Mouse (Mus musculus) midbrain, embryonic 14.5 days (tissue): Measurements from ENCODE around the gene Gm42421. TPM values are rescaled to one million over a fixed set of nuclear protein-coding genes. Genes with fewer than 3 reads are reported as not detected.

Source experiments
- ATAC-seq: fragments of 200-750 bp; cut with Nextera tagmentation; 2 replicates; pipeline ENCODE4 v1.8.0; 2017; ENCODE audit warnings: moderate number of reproducible peaks, moderate library complexity; ENCODE audit not compliant: low FRiP score, low TSS enrichment
- DNase-seq: peaks from one replicate; pipeline ENCODE4 v3.0.0-alpha.2; 2015
- H3K27ac ChIP-seq: fragments of 300-500 bp; sonication (generic); replicated peaks from 2 replicates; pipeline ENCODE4 v1.5.1; 2014; ENCODE audit warnings: mild to moderate bottlenecking, low read depth, low read length, moderate library complexity
- H3K27me3 ChIP-seq: fragments of 300-500 bp; sonication (generic); 2 replicates; pipeline ENCODE4 v1.6.1; 2014; ENCODE audit warnings: low read length, control low read depth, mixed read lengths; ENCODE audit not compliant: control insufficient read depth, insufficient read depth
- H3K36me3 ChIP-seq: fragments of 300-500 bp; sonication (generic); 2 replicates; pipeline ENCODE4 v1.6.1; 2014; ENCODE audit warnings: low read length, control low read depth; ENCODE audit not compliant: control insufficient read depth, insufficient read depth
- H3K4me1 ChIP-seq: fragments of 300-500 bp; sonication (generic); 2 replicates; pipeline ENCODE4 v1.6.1; 2014; ENCODE audit warnings: mild to moderate bottlenecking, antibody characterized with exemption, low read length, control low read depth; ENCODE audit not compliant: control insufficient read depth, insufficient read depth
- H3K4me2 ChIP-seq: fragments of 300-500 bp; sonication (generic); 2 replicates; pipeline ENCODE4 v1.6.1; 2014; ENCODE audit warnings: mild to moderate bottlenecking, low read length, moderate library complexity
- H3K4me3 ChIP-seq: fragments of 300-500 bp; sonication (generic); replicated peaks from 2 replicates; pipeline ENCODE4 v1.5.1; 2014; ENCODE audit warnings: low read depth, low read length
- H3K9ac ChIP-seq: fragments of 300-500 bp; sonication (generic); replicated peaks from 2 replicates; pipeline ENCODE4 v1.6.1; 2014; ENCODE audit warnings: mild to moderate bottlenecking, low read length, moderate library complexity
- H3K9me3 ChIP-seq: fragments of 300-500 bp; sonication (generic); 2 replicates; pipeline ENCODE4 v1.6.1; 2016; ENCODE audit warnings: low read length, control low read depth, mixed read lengths; ENCODE audit not compliant: control insufficient read depth
- WGBS: fragments of 180-500 bp; shearing (Covaris S2); extraction: QIAGEN DNeasy Blood & Tissue Kit; methylation state at CpG from one replicate; pipeline ENCODE4 v1.1.7; 2014; 5-methylcytosine and 5-hydroxymethylcytosine counted together
- polyA plus RNA-seq: library from polyadenylated mRNA; unstranded; fragments of >200 nt; fragmentation: Nextera tagmentation; extraction: Ambion mirVana; gene quantifications from 2 replicates; pipeline ENCODE4 v1.2.1, GENCODE M21; 2014

The Gm42421 gene
- polyA plus RNA-seq, 1 experiment from 2014 or later: 1.9 TPM

DNA sequence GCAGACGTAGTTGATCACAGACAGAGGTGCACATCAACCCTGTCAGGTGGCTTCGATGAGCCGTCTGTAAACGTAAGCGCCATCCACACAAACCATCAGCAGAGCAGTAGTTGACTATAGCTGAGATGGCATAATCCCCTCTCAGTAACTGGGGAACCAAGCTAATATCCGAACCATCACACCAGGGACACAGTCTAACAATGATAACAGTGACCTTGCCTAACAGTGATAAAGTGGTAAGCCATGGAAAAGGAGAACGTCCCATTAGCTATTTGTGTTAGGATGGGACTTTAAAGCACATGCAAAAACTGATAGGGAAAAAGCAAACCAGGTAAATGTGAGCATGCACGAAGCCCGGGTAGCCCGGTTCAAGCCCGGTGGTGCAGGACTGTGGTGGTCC lies 48.3 kb downstream of the Gm42421 start:
- H3K4me2 ChIP-seq: no peak overlapping the region
- no peak overlapping the region for H3K4me3 ChIP-seq
- WGBS: 89% methylated on average over 11 of the region's 11 CpGs
- no peak for DNase-seq
- no peak overlapping the region for H3K9ac ChIP-seq
- no peak for ATAC-seq
- no peak overlapping the region for H3K27ac ChIP-seq
- peaks cover 3% of the 10 kb centered on the region; the same call in 1 of the 2 replicates for H3K4me1 ChIP-seq
- no peaks in the 10 kb centered on the region for H3K27me3 ChIP-seq
- no peaks in the 10 kb centered on the region for H3K9me3 ChIP-seq
- no peaks in the 10 kb centered on the region for H3K36me3 ChIP-seq

DNA sequence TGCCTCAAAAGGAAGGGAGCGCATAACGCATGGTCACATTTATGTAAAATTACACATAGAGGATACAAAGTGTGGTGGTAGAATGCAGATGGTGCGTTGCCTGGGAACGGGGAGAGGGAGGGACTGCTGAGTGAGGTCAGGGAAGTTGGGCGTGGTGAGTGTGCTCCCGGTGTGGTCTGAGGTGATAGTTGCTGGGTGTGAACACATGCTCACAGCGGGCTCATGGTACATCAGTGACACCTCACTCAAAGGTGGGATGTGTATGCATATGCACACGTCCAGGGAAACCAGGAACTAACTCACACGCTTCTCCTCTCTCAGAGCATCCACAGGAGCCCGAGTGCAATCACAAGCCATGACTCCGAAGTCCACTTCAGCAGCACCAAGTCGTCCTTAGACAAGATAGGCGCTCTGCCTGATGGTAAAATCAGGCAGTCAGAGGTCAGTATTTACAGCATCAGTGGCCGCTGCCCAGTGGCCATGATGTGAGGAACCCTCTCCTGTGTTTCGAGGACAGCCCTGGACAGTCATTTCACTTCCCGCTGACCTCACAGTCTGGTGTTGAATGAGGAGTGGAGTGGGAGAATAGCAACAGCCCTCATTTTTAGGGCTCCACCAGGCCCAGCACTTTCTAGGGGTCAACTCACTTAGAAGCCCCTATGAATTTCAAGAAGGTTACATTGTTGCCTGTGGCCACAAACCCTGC lies 48.9 kb downstream of the Gm42421 start:
- H3K9me3 ChIP-seq: no peaks in the 10 kb centered on the region
- H3K4me1 ChIP-seq: peaks cover 3% of the 10 kb centered on the region; the same call in 1 of the 2 replicates
- H3K36me3 ChIP-seq: no peaks in the 10 kb centered on the region
- no peak overlapping the region for H3K27ac ChIP-seq
- ATAC-seq (no peak), DNase-seq (no peak)
- H3K9ac ChIP-seq: no peak overlapping the region
- no peak overlapping the region for H3K4me3 ChIP-seq
- no peak overlapping the region for H3K4me2 ChIP-seq
- no peaks in the 10 kb centered on the region for H3K27me3 ChIP-seq
- WGBS: 84% methylated on average over 16 of the region's 16 CpGs

- H3K27ac ChIP-seq: no peak overlapping the region
- WGBS: 30% methylated on average over 9 of the region's 9 CpGs
- H3K27me3 ChIP-seq: no peaks in the 10 kb centered on the region
- ATAC-seq (no peak), DNase-seq (peak; percentile 45)
- peaks cover 3% of the 10 kb centered on the region; the same call in 1 of the 2 replicates for H3K4me1 ChIP-seq
- H3K4me3 ChIP-seq: no peak overlapping the region
- no peaks in the 10 kb centered on the region for H3K9me3 ChIP-seq
- peaks cover 24% of the 10 kb centered on the region for H3K36me3 ChIP-seq
- H3K9ac ChIP-seq: 0 out of 2 replicates have a peak overlapping the region, but pooled peaks have one; percentile 23
- no peak overlapping the region for H3K4me2 ChIP-seq
Measured at GRCm38 (mm10) chr5:143980858-143981257, 52.9 kb downstream of the Gm42421 start.

GRCm38 (mm10) chr5:143982361-143982760 lies 54.4 kb downstream of the Gm42421 start:
- Histone ChIP-seq H3K9ac (no peak overlapping the region), H3K4me2 (no peak overlapping the region), H3K27ac (no peak overlapping the region), H3K4me1 (peaks cover 3% of the 10 kb centered on the region; the same call in 1 of the 2 replicates), H3K36me3 (peaks cover 39% of the 10 kb centered on the region), H3K27me3 (no peaks in the 10 kb centered on the region), H3K9me3 (no peaks in the 10 kb centered on the region), H3K4me3 (no peak overlapping the region)
- WGBS: 90% methylated on average over 2 of the region's 2 CpGs
- ATAC-seq: no peak
- DNase-seq: no peak

DNA sequence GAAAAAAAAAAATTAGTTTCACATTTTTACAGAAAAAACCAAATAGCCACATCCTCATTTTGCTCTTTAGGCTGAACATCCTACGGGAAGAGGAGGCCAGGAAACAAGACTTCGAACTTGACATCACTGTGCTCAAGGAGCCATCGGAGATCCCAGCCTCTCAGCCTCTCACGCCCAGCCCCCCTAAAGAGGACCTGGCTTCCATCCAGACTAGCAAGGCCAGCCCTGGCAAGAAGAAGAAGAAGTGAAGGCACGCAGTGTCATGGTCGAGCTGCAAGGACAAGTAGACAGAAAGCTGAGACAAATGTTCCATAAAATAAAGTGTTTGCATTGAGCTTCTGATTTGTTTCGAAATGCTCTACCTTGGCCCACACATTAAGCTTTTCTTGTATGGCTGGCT lies 57.4 kb downstream of the Gm42421 start:
- Histone ChIP-seq H3K36me3 (peaks cover 69% of the 10 kb centered on the region), H3K9me3 (no peaks in the 10 kb centered on the region), H3K27ac (no peak overlapping the region), H3K4me1 (peaks cover 3% of the 10 kb centered on the region; the same call in 1 of the 2 replicates), H3K4me2 (no peak overlapping the region), H3K4me3 (no peak overlapping the region), H3K27me3 (no peaks in the 10 kb centered on the region), H3K9ac (no peak overlapping the region)
- no peak for ATAC-seq
- 87% methylated on average over 7 of the region's 7 CpGs for WGBS
- DNase-seq: peak; percentile 1

Other genes with a start within 250 kb of the Gm42421 start
- gene Usp42, start 195.9 kb upstream of the Gm42421 start, polyA plus RNA-seq: 33.9 and 34.3 TPM in 2 replicates
- 37.0 and 48.9 TPM in 2 replicates for gene Eif2ak1, start 110.4 kb upstream of the Gm42421 start, polyA plus RNA-seq
- 0.61 and 0.93 TPM in 2 replicates for gene Ankrd61, start 30.5 kb upstream of the Gm42421 start, polyA plus RNA-seq
- gene Aimp2, start 18.3 kb upstream of the Gm42421 start, polyA plus RNA-seq: 72.3 and 83.0 TPM in 2 replicates
- gene Pms2, start 18.2 kb upstream of the Gm42421 start, polyA plus RNA-seq: 26.9 and 31.0 TPM in 2 replicates
- 3.4 and 3.9 TPM in 2 replicates for gene Rsph10b, start 4.9 kb downstream of the Gm42421 start, polyA plus RNA-seq
- 82.9 and 97.9 TPM in 2 replicates for gene Ccz1, start 86.7 kb downstream of the Gm42421 start, polyA plus RNA-seq
- not detected in 2 replicates for gene Ocm, start 98.5 kb downstream of the Gm42421 start, polyA plus RNA-seq
- gene Lmtk2, start 172.3 kb downstream of the Gm42421 start, polyA plus RNA-seq: 10.3 and 10.6 TPM in 2 replicates